In genomic region chr13:44730146-44730864, GRCm38 (mm10) we compare ENCODE assay signal across 8 mouse cellular contexts. TPM values are rescaled to one million over a fixed set of nuclear protein-coding genes. Genes with fewer than 3 reads are reported as not detected.
DNase-seq lines count a peak whose midpoint lies in the region; ATAC-seq lines count a peak whose summit lies in the region.

No protein-coding gene starts in this region.

- H3K27me3 ChIP-seq in hindbrain, embryonic 12.5 days = no peaks in the 10 kb centered on the region

- H3K4me3 ChIP-seq in hindbrain, embryonic 12.5 days = peak overlapping the region; percentile 74

- peak; percentile 99 for DNase-seq in NIH3T3 (ENCODE audit: low read depth)
- DNase-seq in cerebellum, postnatal 10 days = peak; percentile 100
- DNase-seq in frontal cortex, postnatal 10 days (ENCODE audit: low spot score in 2 of 2) = peak; percentile 99
- DNase-seq in layer of hippocampus, postnatal 14 days (ENCODE audit: low spot score in 2 of 2) = peak; percentile 100
- DNase-seq in lung, postnatal 14 days = peak; percentile 100
- DNase-seq in retina, adult 2 months (ENCODE audit: low read depth, low spot score) = peak; percentile 99
- DNase-seq in thymus, postnatal 36 days = peak; percentile 96 to 98

- under 1% methylated on average over 72 of the region's 87 CpGs for WGBS in hindbrain, embryonic 12.5 days

- peaks cover 23% of the 10 kb centered on the region for H3K4me1 ChIP-seq in hindbrain, embryonic 12.5 days

- peak overlapping the region; percentile 94 for H3K27ac ChIP-seq in hindbrain, embryonic 12.5 days

- peak overlapping the region; percentile 93 for H3K4me2 ChIP-seq in hindbrain, embryonic 12.5 days (replicated peaks)

- ATAC-seq in hindbrain, embryonic 12.5 days (ENCODE audit: low FRiP score) = peak; percentile 97

- H3K9me3 ChIP-seq in hindbrain, embryonic 12.5 days (replicated peaks) = no peaks in the 10 kb centered on the region

- peak overlapping the region; percentile 86 for H3K9ac ChIP-seq in hindbrain, embryonic 12.5 days

- H3K36me3 ChIP-seq in hindbrain, embryonic 12.5 days = no peaks in the 10 kb centered on the region

RNA-seq across cellular contexts. Expression of gene Jarid2, which starts 1.0 kb away (rescaled TPM):
- 84.6 and 92.4 TPM in 2 replicates for polyA plus RNA-seq in hindbrain, embryonic 12.5 days (2016; fragmentation: Nextera tagmentation; extraction: Ambion mirVana)
- total RNA-seq in layer of hippocampus, postnatal 14 days (2021) = 10 to 100 TPM; 38.4 to 40.2 TPM

Comparison
In these comparisons a context has a peak if more than half of its experiments do, and no peak if none do; other contexts are left out.
1. Peak in every context shown above with its lines: DNase-seq, ATAC-seq, H3K4me3 ChIP-seq and H3K27ac ChIP-seq.